Mouse (Mus musculus): ENCODE data around the gene Sult6b2.
A peak's percentile ranks its signal among the peaks of the same experiment; 100 is the strongest.

Sult6b2 gene

GRCm38 (mm10) chr6:142809373-142810098 is 5.2 kb upstream of the Sult6b2 start:
- no peak for DNase-seq

- DNase-seq, result no peak
These were observed 2.0 kb upstream of the Sult6b2 start for GRCm38 (mm10) chr6:142806326-142806725.

GRCm38 (mm10) chr6:142802617-142803525 is 1.4 kb downstream of the Sult6b2 start:
- no peak for DNase-seq

- DNase-seq, result no peak
These were observed 2.6 kb downstream of the Sult6b2 start for GRCm38 (mm10) chr6:142801687-142802086.

- no peak for DNase-seq
These were observed 4.5 kb downstream of the Sult6b2 start for GRCm38 (mm10) chr6:142799704-142800374.

GRCm38 (mm10) chr6:142798837-142799236 is 5.5 kb downstream of the Sult6b2 start:
- no peak for DNase-seq

- DNase-seq, result no peak
These were observed 6.3 kb downstream of the Sult6b2 start for GRCm38 (mm10) chr6:142797996-142798395.

- no peak for DNase-seq
These were observed 8.5 kb downstream of the Sult6b2 start for GRCm38 (mm10) chr6:142795655-142796441.

- DNase-seq, result no peak
These were observed 9.2 kb downstream of the Sult6b2 start for GRCm38 (mm10) chr6:142795087-142795486.

GRCm38 (mm10) chr6:142793468-142793867 is 10.8 kb downstream of the Sult6b2 start:
- DNase-seq, result no peak

- DNase-seq, result no peak
These were observed 11.9 kb downstream of the Sult6b2 start for GRCm38 (mm10) chr6:142792241-142792968.

GRCm38 (mm10) chr6:142789736-142790135 is 14.6 kb downstream of the Sult6b2 start:
- no peak for DNase-seq

- DNase-seq, result no peak
These were observed 16.0 kb downstream of the Sult6b2 start for GRCm38 (mm10) chr6:142788042-142788987.

- no peak for DNase-seq
These were observed 18.2 kb downstream of the Sult6b2 start for GRCm38 (mm10) chr6:142786106-142786505.

GRCm38 (mm10) chr6:142785343-142785742 is 19.0 kb downstream of the Sult6b2 start:
- peak; percentile 80 for DNase-seq

GRCm38 (mm10) chr6:142781286-142781685 is 23.0 kb downstream of the Sult6b2 start:
- no peak for DNase-seq

GRCm38 (mm10) chr6:142780574-142781033 is 23.7 kb downstream of the Sult6b2 start:
- no peak for DNase-seq

GRCm38 (mm10) chr6:142779812-142780573 is 24.3 kb downstream of the Sult6b2 start:
- DNase-seq, result no peak

GRCm38 (mm10) chr6:142779045-142779811 is 25.1 kb downstream of the Sult6b2 start:
- DNase-seq, result peak; percentile 56
